Mouse (Mus musculus) ES-E14 (cell line): ENCODE measurements around the gene Stox2. TPM values are rescaled to one million over a fixed set of nuclear protein-coding genes. Genes with fewer than 3 reads are reported as not detected.

Source experiments
- DNase-seq: peaks from one replicate; pipeline ENCODE4 v3.0.0-alpha.2; 2013; ENCODE audit warnings: low read depth, low spot score
- H3K27ac ChIP-seq: 2 replicates; pipeline ENCODE4 v1.5.1; 2012; ENCODE audit warnings: low read depth, mild to moderate bottlenecking, low read length, moderate library complexity, mixed read lengths; ENCODE audit not compliant: poor library complexity, insufficient read depth, severe bottlenecking
- H3K36me3 ChIP-seq: 2 replicates; pipeline ENCODE4 v1.6.1; 2012; ENCODE audit warnings: mild to moderate bottlenecking, low read length, moderate library complexity, mixed read lengths; ENCODE audit not compliant: control insufficient read depth, poor library complexity, insufficient read depth, severe bottlenecking
- H3K4me1 ChIP-seq, 2 experiments: fragments of 150-350 bp in 1 of 2; sonication (generic) in 1 of 2; 2 replicates each; pipeline ENCODE4 v1.6.1; 2012; ENCODE audit warnings: low read length in 2 of 2, mild to moderate bottlenecking in 1 of 2, mixed read lengths in 1 of 2; ENCODE audit not compliant: control insufficient read depth in 2 of 2, insufficient read depth in 2 of 2, poor library complexity in 1 of 2
- H3K4me3 ChIP-seq, 2 experiments: fragments of 150-350 bp in 1 of 2; sonication (generic) in 1 of 2; 2 replicates each; pipeline ENCODE4 v1.5.1; 2012; ENCODE audit warnings: low read length in 2 of 2, low read depth in 1 of 2, mild to moderate bottlenecking in 1 of 2, mixed read lengths in 1 of 2; ENCODE audit not compliant: insufficient read depth in 1 of 2, poor library complexity in 1 of 2, severe bottlenecking in 1 of 2
- H3K9ac ChIP-seq: 2 replicates; pipeline ENCODE4 v1.6.1; 2012; ENCODE audit warnings: low read depth, mild to moderate bottlenecking, low read length, mixed read lengths; ENCODE audit not compliant: poor library complexity, insufficient read depth, severe bottlenecking
- H3K9me3 ChIP-seq: fragments of 150-350 bp; sonication (generic); 2 replicates; pipeline ENCODE4 v1.6.1; 2012; ENCODE audit warnings: low read depth, mild to moderate bottlenecking, low read length; ENCODE audit not compliant: control insufficient read depth, insufficient read depth
- CHD2 ChIP-seq: IDR thresholded peaks from 2 replicates; pipeline ENCODE4 v1.6.1; 2014; ENCODE audit warnings: mild to moderate bottlenecking, low read depth, low read length, inconsistent platforms
- HCFC1 ChIP-seq: IDR thresholded peaks from 2 replicates; pipeline ENCODE4 v1.6.1; 2012; ENCODE audit warnings: low read length, inconsistent platforms, borderline replicate concordance; ENCODE audit not compliant: insufficient read depth
- MAFK ChIP-seq: IDR thresholded peaks from 2 replicates; pipeline ENCODE4 v1.6.1; 2014; ENCODE audit warnings: mild to moderate bottlenecking, low read depth, low read length, inconsistent platforms; ENCODE audit not compliant: insufficient read depth
- ZC3H11A ChIP-seq: IDR thresholded peaks from 2 replicates; pipeline ENCODE4 v1.6.1; 2012; ENCODE audit warnings: low read depth, mild to moderate bottlenecking, inconsistent platforms, low read length, borderline replicate concordance
- ZNF384 ChIP-seq: IDR thresholded peaks from 2 replicates; pipeline ENCODE4 v1.6.1; 2012; ENCODE audit warnings: low read depth, low read length, inconsistent platforms
- in situ Hi-C, 2 experiments: fragments of 600-800 bp; cut with MboI; formaldehyde crosslinking; loops; one replicate each; pipeline ENCODE4 v1.15.1; 2025; ENCODE audit warnings: low sequenced_read_pairs in 2 of 2, inconsistent platforms in 1 of 2; ENCODE audit not compliant: unreplicated experiment in 2 of 2
- total RNA-seq: library from RNA; depleted of rRNA; stranded (reverse); fragments of 300-350 nt; gene quantifications from 2 replicates; pipeline ENCODE4 v1.2.3, GENCODE M21; 2012

Stox2 gene
- total RNA-seq, 1 experiment: 6.8 TPM

GRCm38 (mm10) chr8:47351914-47352701 lies 94.1 kb downstream of the Stox2 start:
- peaks cover 7 to 8% of the 10 kb centered on the region in 2 experiments; a peak in 2 of 4 replicates for H3K4me1 ChIP-seq
- peak overlapping the region; percentile 50; the same call in 1 of the 2 replicates for H3K9ac ChIP-seq
- no peak for DNase-seq
- no peak overlapping the region for H3K27ac ChIP-seq
- no peaks in the 10 kb centered on the region for H3K36me3 ChIP-seq
- no peaks in the 10 kb centered on the region for H3K9me3 ChIP-seq
- TF ChIP-seq HCFC1: no peak
- no peak for TF ChIP-seq ZC3H11A
- TF ChIP-seq ZNF384: no peak
- no peak for TF ChIP-seq MAFK
- TF ChIP-seq CHD2: no peak
- in situ Hi-C loops: no loop called here
- H3K4me3 ChIP-seq: no peak overlapping the region; a peak in 1 of 4 replicates

GRCm38 (mm10) chr8:47349082-47349481 lies 97.1 kb downstream of the Stox2 start:
- H3K9me3 ChIP-seq: no peaks in the 10 kb centered on the region
- peaks cover 8 to 11% of the 10 kb centered on the region in 2 experiments; a peak in 3 of 4 replicates for H3K4me1 ChIP-seq
- no peak overlapping the region for H3K4me3 ChIP-seq
- no peak overlapping the region for H3K27ac ChIP-seq
- no peaks in the 10 kb centered on the region for H3K36me3 ChIP-seq
- no peak overlapping the region for H3K9ac ChIP-seq
- DNase-seq: no peak
- in situ Hi-C loops: no loop called here
- no peak for TF ChIP-seq CHD2
- no peak for TF ChIP-seq ZC3H11A
- no peak for TF ChIP-seq HCFC1
- no peak for TF ChIP-seq ZNF384
- no peak for TF ChIP-seq MAFK

GRCm38 (mm10) chr8:47347809-47348208 lies 98.4 kb downstream of the Stox2 start:
- H3K27ac ChIP-seq: no peak overlapping the region
- TF ChIP-seq CHD2 (no peak), ZNF384 (no peak)
- in situ Hi-C loops: no loop called here
- peaks cover 10 to 13% of the 10 kb centered on the region in 2 experiments for H3K4me1 ChIP-seq
- no peaks in the 10 kb centered on the region for H3K9me3 ChIP-seq
- H3K36me3 ChIP-seq: no peaks in the 10 kb centered on the region
- no peak overlapping the region for H3K4me3 ChIP-seq
- no peak for DNase-seq
- no peak overlapping the region for H3K9ac ChIP-seq

- in situ Hi-C loops: no loop called here
- peaks cover 14 to 15% of the 10 kb centered on the region in 2 experiments for H3K4me1 ChIP-seq
- H3K36me3 ChIP-seq: no peaks in the 10 kb centered on the region
- DNase-seq: no peak
- H3K27ac ChIP-seq: no peak overlapping the region
- no peak overlapping the region for H3K4me3 ChIP-seq
- H3K9me3 ChIP-seq: no peaks in the 10 kb centered on the region
- H3K9ac ChIP-seq: no peak overlapping the region
- TF ChIP-seq HCFC1 (no peak), ZC3H11A (no peak), MAFK (no peak)
Observed at GRCm38 (mm10) chr8:47345772-47346103, 100.4 kb downstream of the Stox2 start.
